Mouse (Mus musculus): Measurements from ENCODE around the gene Thop1. TPM values are rescaled to one million over a fixed set of nuclear protein-coding genes. Genes with fewer than 3 reads are reported as not detected.

The Thop1 gene
- 3.0 TPM for polyA plus RNA-seq (2014; fragmentation: Illumina TruSeq; extraction: RNeasy Lipid Tissue Mini Kit (QIAGEN cat#74804); ENCODE audit: low read depth, low replicate concordance)

DNA sequence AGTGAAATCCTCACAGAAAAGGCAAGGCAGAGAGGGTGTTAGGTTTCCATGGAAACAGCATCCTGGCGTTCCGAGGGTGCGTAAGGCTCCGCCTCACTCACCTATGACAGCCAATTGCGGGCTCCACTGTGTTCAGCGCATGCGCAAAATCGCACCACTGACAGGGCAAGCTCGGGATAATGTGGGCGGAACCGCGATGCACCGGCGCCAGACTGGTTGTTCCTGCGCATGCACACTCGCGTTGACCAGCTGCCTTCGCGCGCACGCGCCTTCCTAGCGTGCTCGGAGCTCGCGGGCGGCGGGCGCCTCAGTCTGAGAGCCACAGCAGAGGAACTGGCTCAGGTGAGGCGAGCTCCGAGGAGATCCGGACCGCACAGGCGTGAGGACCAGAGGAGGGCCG is at the start of gene Thop1:
TSS of gene Thop1 (plus strand) at position 200 of the 400 bp plus-strand sequence.

DNA sequence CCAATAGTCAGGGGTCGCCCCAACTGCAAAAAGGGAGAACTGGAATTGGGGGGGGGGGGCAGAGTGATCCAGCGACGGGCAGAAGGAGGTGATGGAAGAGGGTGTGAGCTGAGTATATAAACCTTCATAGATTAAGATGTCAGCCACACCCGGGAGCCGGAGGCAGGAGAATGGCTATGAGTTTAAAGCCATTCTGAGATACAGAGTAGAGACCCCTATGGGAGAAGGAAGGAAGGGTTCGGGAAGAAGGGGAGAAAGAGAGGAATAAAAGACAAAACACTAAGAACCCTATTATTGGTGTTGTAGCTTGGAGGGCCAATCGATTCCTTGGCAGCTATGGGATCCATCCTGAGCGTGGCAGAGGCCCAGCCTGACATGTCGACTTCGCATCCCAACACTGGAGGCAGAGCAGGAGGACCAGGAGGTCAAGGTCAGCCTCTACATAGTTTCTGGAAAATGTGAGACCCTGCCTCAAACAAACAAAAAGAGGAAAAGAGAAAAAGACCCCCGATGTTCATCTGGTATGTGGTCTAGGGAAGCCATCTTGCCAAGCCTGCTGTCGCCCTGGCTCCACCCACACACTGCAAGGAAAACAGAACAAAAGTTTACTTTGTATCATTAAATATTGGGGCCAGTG is 44.1 kb upstream of the Thop1 start, which contains the start of gene Diras1:
TSS of gene Diras1 (minus strand) at position 24 of the 637 bp plus-strand sequence.

DNA sequence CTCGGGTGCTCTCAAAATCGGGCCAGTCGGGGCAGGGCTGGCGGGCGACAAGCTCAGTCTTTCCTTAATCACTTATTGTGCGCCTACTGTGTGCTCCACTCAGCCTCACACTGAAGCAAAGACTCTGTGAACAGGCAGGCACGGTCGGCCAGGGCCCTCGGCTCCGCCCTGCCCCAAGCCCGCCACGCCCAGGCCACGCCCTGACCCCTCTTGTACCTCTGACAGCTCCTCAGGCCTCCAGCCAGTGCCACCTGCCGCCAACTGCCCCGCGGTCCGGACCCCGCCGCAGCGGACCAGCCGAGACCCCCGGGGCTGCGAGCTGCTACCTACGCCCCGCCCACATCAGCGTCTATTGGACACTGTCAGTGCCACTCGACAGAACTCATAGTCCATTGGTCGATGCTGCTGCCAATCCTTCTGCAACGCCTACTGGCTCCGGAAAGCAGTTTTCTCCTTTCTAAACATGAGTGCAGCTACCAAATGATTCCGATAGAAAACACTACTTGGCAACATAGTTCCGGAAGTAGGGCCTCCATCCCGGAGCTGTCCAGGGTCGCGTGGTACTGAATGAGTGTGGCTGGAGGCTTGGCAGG is 32.8 kb upstream of the Thop1 start, which contains the start of gene Slc39a3:
TSS of gene Slc39a3 (minus strand) at position 439 of the 593 bp plus-strand sequence.

DNA sequence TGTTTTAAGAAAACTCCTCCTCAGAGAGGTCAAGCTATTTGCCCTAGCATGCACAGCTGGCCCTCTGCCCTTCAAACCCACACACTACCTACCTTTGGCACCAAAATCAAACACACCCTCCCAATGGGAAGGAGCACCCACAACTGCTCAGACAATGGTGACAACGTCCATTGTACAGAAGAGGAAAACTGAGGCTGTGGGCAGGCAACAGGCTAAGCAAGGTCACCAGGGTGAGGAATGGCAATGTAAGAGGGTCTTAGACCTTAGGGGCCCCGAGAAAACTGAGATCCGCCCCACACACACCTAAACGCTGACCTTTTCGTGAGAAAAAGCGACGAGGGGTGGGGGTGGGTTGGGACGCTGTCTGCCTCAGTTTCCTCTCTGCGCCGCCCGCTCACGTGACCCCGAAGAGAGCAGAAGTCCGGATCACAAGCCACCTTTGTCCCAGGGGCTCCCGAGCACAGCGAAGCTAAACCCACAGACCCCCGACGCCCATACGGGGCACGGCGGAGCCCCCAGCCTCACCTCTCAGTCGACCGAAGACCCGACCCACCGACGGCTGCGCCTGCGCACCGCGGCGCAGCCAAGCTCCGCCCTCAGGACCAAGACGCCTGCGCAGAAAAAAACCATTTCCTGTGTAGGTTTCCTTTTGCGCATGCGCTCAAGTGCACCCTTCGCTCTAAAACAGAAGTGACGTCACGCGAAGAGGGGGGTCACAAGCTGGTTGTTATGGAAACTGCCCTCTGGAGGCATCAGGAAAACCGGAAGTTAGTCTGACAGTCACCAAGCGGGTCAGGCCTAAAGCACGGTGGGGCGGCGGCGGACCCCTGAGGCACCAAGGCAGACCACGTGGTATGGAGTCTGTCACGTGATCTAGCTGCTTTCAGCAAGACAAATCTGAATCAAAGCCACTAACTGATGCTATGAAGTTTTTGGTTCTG is 10.0 kb upstream of the Thop1 start, which contains the start of gene Sgta:
TSS of gene Sgta (minus strand) at position 579 of the 941 bp plus-strand sequence.

DNA sequence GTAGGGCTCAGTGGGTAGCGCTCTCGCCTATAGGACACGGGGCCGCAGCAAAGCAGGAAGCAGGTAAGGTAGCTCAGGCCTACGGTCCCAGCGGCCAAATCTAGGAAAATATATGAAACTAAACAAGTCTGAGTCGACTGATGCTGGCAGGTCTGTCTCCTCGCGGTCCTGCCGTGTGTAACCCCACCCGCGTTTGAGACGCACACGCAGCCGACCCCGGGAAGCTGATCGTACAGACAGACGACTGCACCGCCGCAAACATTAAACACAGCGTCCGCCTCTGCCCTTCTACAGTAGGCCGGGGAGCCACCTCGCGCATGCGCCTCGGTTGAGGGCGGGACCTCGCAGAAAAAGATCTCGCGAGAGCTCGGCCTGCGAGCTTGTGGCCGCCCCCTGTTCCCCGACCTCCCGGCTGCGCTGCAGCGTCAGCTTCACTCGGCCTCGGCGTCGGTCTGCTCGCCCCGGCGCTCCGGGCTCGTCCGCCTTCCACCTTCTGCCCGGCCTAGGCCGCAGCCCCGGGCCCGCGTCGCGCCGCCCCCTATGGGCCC is 35.8 kb downstream of the Thop1 start, which contains the start of gene Map2k2:
TSS of gene Map2k2 (plus strand) at position 351 of the 548 bp plus-strand sequence.

Other genes starting within 250 kb of the Thop1 start
- 30.7 TPM for gene Oaz1, start 243.4 kb upstream of the Thop1 start, polyA plus RNA-seq (2014; fragmentation: Illumina TruSeq; extraction: RNeasy Lipid Tissue Mini Kit (QIAGEN cat#74804); ENCODE audit: low read depth, low replicate concordance)
- 0.06 TPM for gene Lingo3, start 226.0 kb upstream of the Thop1 start, polyA plus RNA-seq (2014; fragmentation: Illumina TruSeq; extraction: RNeasy Lipid Tissue Mini Kit (QIAGEN cat#74804); ENCODE audit: low read depth, low replicate concordance)
- 2.3 TPM for gene Lsm7, start 214.8 kb upstream of the Thop1 start, polyA plus RNA-seq (2014; fragmentation: Illumina TruSeq; extraction: RNeasy Lipid Tissue Mini Kit (QIAGEN cat#74804); ENCODE audit: low read depth, low replicate concordance)
- gene Sppl2b, start 214.8 kb upstream of the Thop1 start, polyA plus RNA-seq (2014; fragmentation: Illumina TruSeq; extraction: RNeasy Lipid Tissue Mini Kit (QIAGEN cat#74804); ENCODE audit: low read depth, low replicate concordance) = 1.7 TPM
- gene Tmprss9, start 198.2 kb upstream of the Thop1 start, polyA plus RNA-seq (2014; fragmentation: Illumina TruSeq; extraction: RNeasy Lipid Tissue Mini Kit (QIAGEN cat#74804); ENCODE audit: low read depth, low replicate concordance) = not detected
- not detected for gene Timm13, start 169.1 kb upstream of the Thop1 start, polyA plus RNA-seq (2014; fragmentation: Illumina TruSeq; extraction: RNeasy Lipid Tissue Mini Kit (QIAGEN cat#74804); ENCODE audit: low read depth, low replicate concordance)
- gene Lmnb2, start 151.8 kb upstream of the Thop1 start, polyA plus RNA-seq (2014; fragmentation: Illumina TruSeq; extraction: RNeasy Lipid Tissue Mini Kit (QIAGEN cat#74804); ENCODE audit: low read depth, low replicate concordance) = 1.6 TPM
- gene Gadd45b, start 140.0 kb upstream of the Thop1 start, polyA plus RNA-seq (2014; fragmentation: Illumina TruSeq; extraction: RNeasy Lipid Tissue Mini Kit (QIAGEN cat#74804); ENCODE audit: low read depth, low replicate concordance) = 3.8 TPM
- 0.27 TPM for gene Gng7, start 55.1 kb upstream of the Thop1 start, polyA plus RNA-seq (2014; fragmentation: Illumina TruSeq; extraction: RNeasy Lipid Tissue Mini Kit (QIAGEN cat#74804); ENCODE audit: low read depth, low replicate concordance)
- 0.17 TPM for gene Diras1, start 44.4 kb upstream of the Thop1 start, polyA plus RNA-seq (2014; fragmentation: Illumina TruSeq; extraction: RNeasy Lipid Tissue Mini Kit (QIAGEN cat#74804); ENCODE audit: low read depth, low replicate concordance)
- gene Slc39a3, start 32.6 kb upstream of the Thop1 start, polyA plus RNA-seq (2014; fragmentation: Illumina TruSeq; extraction: RNeasy Lipid Tissue Mini Kit (QIAGEN cat#74804); ENCODE audit: low read depth, low replicate concordance) = 0.71 TPM
- 3.3 TPM for gene Sgta, start 9.9 kb upstream of the Thop1 start, polyA plus RNA-seq (2014; fragmentation: Illumina TruSeq; extraction: RNeasy Lipid Tissue Mini Kit (QIAGEN cat#74804); ENCODE audit: low read depth, low replicate concordance)
- gene Creb3l3, start 28.8 kb downstream of the Thop1 start, polyA plus RNA-seq (2014; fragmentation: Illumina TruSeq; extraction: RNeasy Lipid Tissue Mini Kit (QIAGEN cat#74804); ENCODE audit: low read depth, low replicate concordance) = 0.08 TPM
- gene Map2k2, start 35.9 kb downstream of the Thop1 start, polyA plus RNA-seq (2014; fragmentation: Illumina TruSeq; extraction: RNeasy Lipid Tissue Mini Kit (QIAGEN cat#74804); ENCODE audit: low read depth, low replicate concordance) = 3.2 TPM
- gene Zbtb7a, start 65.2 kb downstream of the Thop1 start, polyA plus RNA-seq (2014; fragmentation: Illumina TruSeq; extraction: RNeasy Lipid Tissue Mini Kit (QIAGEN cat#74804); ENCODE audit: low read depth, low replicate concordance) = 1.8 TPM
- gene Pias4, start 97.9 kb downstream of the Thop1 start, polyA plus RNA-seq (2014; fragmentation: Illumina TruSeq; extraction: RNeasy Lipid Tissue Mini Kit (QIAGEN cat#74804); ENCODE audit: low read depth, low replicate concordance) = 0.78 TPM
- 18.1 TPM for gene Eef2, start 106.6 kb downstream of the Thop1 start, polyA plus RNA-seq (2014; fragmentation: Illumina TruSeq; extraction: RNeasy Lipid Tissue Mini Kit (QIAGEN cat#74804); ENCODE audit: low read depth, low replicate concordance)
- gene Dapk3, start 113.0 kb downstream of the Thop1 start, polyA plus RNA-seq (2014; fragmentation: Illumina TruSeq; extraction: RNeasy Lipid Tissue Mini Kit (QIAGEN cat#74804); ENCODE audit: low read depth, low replicate concordance) = not detected
- gene 4930442H23Rik, start 113.8 kb downstream of the Thop1 start, polyA plus RNA-seq (2014; fragmentation: Illumina TruSeq; extraction: RNeasy Lipid Tissue Mini Kit (QIAGEN cat#74804); ENCODE audit: low read depth, low replicate concordance) = 0.28 TPM
- not detected for gene Nmrk2, start 132.0 kb downstream of the Thop1 start, polyA plus RNA-seq (2014; fragmentation: Illumina TruSeq; extraction: RNeasy Lipid Tissue Mini Kit (QIAGEN cat#74804); ENCODE audit: low read depth, low replicate concordance)
- 0.06 TPM for gene Atcay, start 160.8 kb downstream of the Thop1 start, polyA plus RNA-seq (2014; fragmentation: Illumina TruSeq; extraction: RNeasy Lipid Tissue Mini Kit (QIAGEN cat#74804); ENCODE audit: low read depth, low replicate concordance)
- 0.76 TPM for gene Zfr2, start 163.1 kb downstream of the Thop1 start, polyA plus RNA-seq (2014; fragmentation: Illumina TruSeq; extraction: RNeasy Lipid Tissue Mini Kit (QIAGEN cat#74804); ENCODE audit: low read depth, low replicate concordance)
- gene Matk, start 182.9 kb downstream of the Thop1 start, polyA plus RNA-seq (2014; fragmentation: Illumina TruSeq; extraction: RNeasy Lipid Tissue Mini Kit (QIAGEN cat#74804); ENCODE audit: low read depth, low replicate concordance) = not detected
- 6.4 TPM for gene Mrpl54, start 196.9 kb downstream of the Thop1 start, polyA plus RNA-seq (2014; fragmentation: Illumina TruSeq; extraction: RNeasy Lipid Tissue Mini Kit (QIAGEN cat#74804); ENCODE audit: low read depth, low replicate concordance)
- 4.4 TPM for gene Apba3, start 196.9 kb downstream of the Thop1 start, polyA plus RNA-seq (2014; fragmentation: Illumina TruSeq; extraction: RNeasy Lipid Tissue Mini Kit (QIAGEN cat#74804); ENCODE audit: low read depth, low replicate concordance)
- gene Tjp3, start 221.5 kb downstream of the Thop1 start, polyA plus RNA-seq (2014; fragmentation: Illumina TruSeq; extraction: RNeasy Lipid Tissue Mini Kit (QIAGEN cat#74804); ENCODE audit: low read depth, low replicate concordance) = not detected
- gene Pip5k1c, start 222.9 kb downstream of the Thop1 start, polyA plus RNA-seq (2014; fragmentation: Illumina TruSeq; extraction: RNeasy Lipid Tissue Mini Kit (QIAGEN cat#74804); ENCODE audit: low read depth, low replicate concordance) = 0.67 TPM